Mouse (Mus musculus): ENCODE data around the gene Nenf. TPM values are rescaled to one million over a fixed set of nuclear protein-coding genes. Genes with fewer than 3 reads are reported as not detected.

Gene Nenf
- polyA plus RNA-seq, 1 experiment from 2014 or later, result 81.9 TPM

DNA sequence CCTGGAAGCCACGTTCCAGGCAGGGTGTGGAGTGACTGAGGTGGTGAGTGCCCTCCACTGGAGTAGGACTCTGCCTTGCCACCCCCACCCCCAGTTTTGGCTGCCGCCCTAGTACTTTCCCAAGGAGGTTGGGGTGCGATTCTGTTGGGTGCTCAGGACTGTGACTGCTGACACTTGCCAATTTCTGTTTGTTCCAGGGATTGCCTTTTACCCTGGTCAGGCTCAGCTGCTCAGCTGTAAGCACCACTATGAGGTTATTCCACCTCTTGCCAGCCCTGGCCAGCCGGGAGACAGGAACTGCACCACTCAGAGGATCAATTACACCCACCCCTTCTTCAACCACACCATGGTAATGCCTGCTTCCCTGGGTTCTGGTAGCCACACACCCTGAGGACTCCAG lies 22.5 kb upstream of the Nenf start:
- H3K9me3 ChIP-seq, result no peaks in the 10 kb centered on the region
- H3K36me3 ChIP-seq, result peaks cover 79% of the 10 kb centered on the region
- ATAC-seq (ENCODE audit: low FRiP score, low read depth), result no peak

DNA sequence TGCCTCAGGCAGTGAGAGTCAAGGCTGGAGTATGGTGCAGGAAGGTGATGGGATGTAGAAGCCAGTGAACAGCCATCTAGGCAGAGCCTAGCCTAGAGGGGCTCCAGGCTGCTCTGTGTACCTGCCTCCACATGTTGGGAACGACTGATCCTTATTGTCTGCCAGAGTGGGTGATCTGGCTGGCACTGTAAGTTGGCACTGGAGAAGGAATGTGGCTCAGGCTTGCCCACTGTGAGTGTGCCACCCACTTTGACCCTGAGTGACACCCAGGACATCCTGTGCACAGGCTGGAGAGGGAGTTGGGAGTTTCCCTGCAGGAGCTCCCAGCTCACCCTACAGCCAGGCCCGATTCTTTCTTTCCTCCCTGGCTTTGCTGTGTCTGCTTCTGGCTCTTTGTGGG lies 21.9 kb upstream of the Nenf start:
- no peaks in the 10 kb centered on the region for H3K4me1 ChIP-seq
- WGBS, result 90% methylated on average over 2 of the region's 2 CpGs
- H3K27me3 ChIP-seq (replicated peaks), result no peaks in the 10 kb centered on the region
- peaks cover 72% of the 10 kb centered on the region for H3K36me3 ChIP-seq
- ATAC-seq (ENCODE audit: low FRiP score, low read depth), result no peak
- H3K4me3 ChIP-seq, result no peak overlapping the region
- no peaks in the 10 kb centered on the region for H3K9me3 ChIP-seq
- H3K27ac ChIP-seq, result no peak overlapping the region
- H3K9ac ChIP-seq, result no peak overlapping the region
- H3K4me2 ChIP-seq (replicated peaks), result no peak overlapping the region

More for the DNA sequence above, 22.5 kb upstream of the Nenf start:
- Histone ChIP-seq H3K27ac (no peak overlapping the region), H3K9ac (no peak overlapping the region), H3K4me1 (no peaks in the 10 kb centered on the region), H3K4me2 (replicated peaks) (no peak overlapping the region), H3K4me3 (no peak overlapping the region), H3K27me3 (replicated peaks) (no peaks in the 10 kb centered on the region)
- 94% methylated on average over 4 of the region's 4 CpGs for WGBS

DNA sequence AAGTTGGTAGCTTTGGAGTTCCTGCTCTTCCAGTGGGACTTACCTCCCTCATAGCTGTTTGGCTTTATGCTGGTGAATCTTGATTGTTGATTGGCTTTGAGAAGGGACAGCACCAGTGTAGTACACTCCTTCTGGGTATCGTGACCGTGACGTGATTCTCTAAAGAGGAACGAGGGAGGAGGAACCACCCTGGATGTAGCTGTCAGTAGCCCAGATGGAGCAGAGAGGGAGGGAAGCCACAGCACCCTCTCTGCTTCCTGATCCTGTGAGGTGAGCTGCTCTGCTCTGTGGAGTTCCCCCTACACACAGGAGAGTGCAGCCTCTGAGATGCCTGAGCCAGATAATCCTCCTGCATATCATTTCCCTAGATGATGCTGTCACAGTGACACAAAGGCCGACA lies 16.5 kb upstream of the Nenf start:
- no peaks in the 10 kb centered on the region for H3K9me3 ChIP-seq
- H3K27me3 ChIP-seq (replicated peaks), result no peaks in the 10 kb centered on the region
- no peak overlapping the region for H3K4me3 ChIP-seq
- ATAC-seq (ENCODE audit: low FRiP score, low read depth), result no peak
- H3K27ac ChIP-seq, result no peak overlapping the region
- H3K4me1 ChIP-seq, result no peaks in the 10 kb centered on the region
- no peak overlapping the region for H3K4me2 ChIP-seq (replicated peaks)
- WGBS, result 85% methylated on average over 5 of the region's 5 CpGs
- peaks cover 53% of the 10 kb centered on the region for H3K36me3 ChIP-seq
- H3K9ac ChIP-seq, result no peak overlapping the region

DNA sequence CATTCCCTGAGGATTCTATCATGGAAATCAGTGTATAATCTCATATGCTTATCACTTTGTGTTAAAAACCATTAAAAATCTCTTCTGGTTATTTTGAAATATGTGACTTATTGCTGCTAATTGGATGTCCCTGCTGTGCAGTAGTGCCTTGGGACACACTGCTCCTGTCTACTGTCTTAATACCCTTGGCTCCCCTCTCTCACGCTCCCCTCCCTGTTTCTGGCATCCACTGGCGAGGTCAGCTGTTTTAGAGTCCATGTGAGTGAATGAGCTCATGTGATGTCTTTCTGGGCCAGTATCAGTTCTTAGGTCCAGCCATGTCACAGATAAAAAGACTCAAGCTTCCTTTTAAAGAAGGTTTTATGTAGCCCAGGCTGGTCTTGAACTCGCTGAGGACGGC lies 12.4 kb upstream of the Nenf start:
- H3K4me2 ChIP-seq (replicated peaks), result no peak overlapping the region
- H3K9ac ChIP-seq, result no peak overlapping the region
- no peaks in the 10 kb centered on the region for H3K9me3 ChIP-seq
- peaks cover 29% of the 10 kb centered on the region for H3K4me1 ChIP-seq
- H3K4me3 ChIP-seq, result no peak overlapping the region
- no peak for ATAC-seq (ENCODE audit: low FRiP score, low read depth)
- H3K27ac ChIP-seq, result no peak overlapping the region
- H3K27me3 ChIP-seq (replicated peaks), result no peaks in the 10 kb centered on the region
- H3K36me3 ChIP-seq, result peaks cover 28% of the 10 kb centered on the region
- WGBS, result 84% methylated on average over 4 of the region's 4 CpGs

DNA sequence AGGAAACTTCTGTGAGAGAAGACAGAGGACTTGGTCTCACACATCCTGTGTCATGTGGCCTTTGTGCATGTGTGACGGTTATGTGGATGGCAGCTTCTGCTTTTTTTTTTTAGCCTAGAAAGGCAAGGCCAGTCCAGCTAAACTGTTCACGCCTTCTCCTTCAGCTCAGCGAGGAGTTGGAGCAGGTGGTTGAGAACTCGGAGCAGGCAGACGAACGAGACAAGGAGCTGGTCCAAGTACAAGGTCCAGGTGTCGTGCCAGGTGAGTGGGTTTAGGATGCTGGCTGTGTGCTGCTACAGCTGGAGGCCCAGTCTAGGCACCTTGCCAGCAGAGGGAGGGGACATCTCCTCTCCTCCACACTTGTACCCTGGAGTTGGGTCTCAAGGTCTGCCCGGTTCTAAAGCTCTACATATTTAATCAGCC lies 10.0 kb upstream of the Nenf start:
- Histone ChIP-seq H3K4me3 (no peak overlapping the region), H3K9me3 (no peaks in the 10 kb centered on the region), H3K4me1 (peaks cover 29% of the 10 kb centered on the region), H3K36me3 (peaks cover 14% of the 10 kb centered on the region), H3K9ac (0 out of 2 replicates have a peak overlapping the region, but pooled peaks have one; percentile 22), H3K4me2 (replicated peaks) (peak overlapping the region; percentile 88; the same call in 1 of the 2 replicates), H3K27ac (no peak overlapping the region), H3K27me3 (replicated peaks) (no peaks in the 10 kb centered on the region)
- WGBS, result 91% methylated on average over 8 of the region's 8 CpGs
- no peak for ATAC-seq (ENCODE audit: low FRiP score, low read depth)

DNA sequence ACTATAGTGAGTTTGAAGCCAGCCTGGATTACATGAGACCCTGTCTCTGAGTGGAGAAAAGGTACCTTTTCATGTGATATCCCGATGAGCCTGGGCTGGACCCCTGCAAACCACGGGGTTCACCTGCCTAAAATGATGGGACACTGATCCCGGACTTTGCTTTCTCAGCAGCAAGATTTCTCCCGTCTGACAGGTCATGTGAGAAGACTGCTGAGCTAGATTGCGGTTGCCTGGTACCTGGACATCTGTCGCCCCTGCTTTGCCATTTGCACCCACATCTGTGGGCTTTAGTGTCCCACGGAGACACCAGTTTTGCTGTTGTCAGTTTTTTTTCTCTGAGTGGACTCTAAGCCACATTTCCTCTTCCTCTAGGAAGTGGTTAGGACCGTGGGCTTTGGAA lies 9.3 kb upstream of the Nenf start:
- Histone ChIP-seq H3K36me3 (peaks cover 10% of the 10 kb centered on the region), H3K4me1 (peaks cover 29% of the 10 kb centered on the region), H3K4me2 (replicated peaks) (peak overlapping the region; percentile 88), H3K9ac (0 out of 2 replicates have a peak overlapping the region, but pooled peaks have one; percentile 22), H3K27me3 (replicated peaks) (no peaks in the 10 kb centered on the region), H3K27ac (no peak overlapping the region), H3K9me3 (no peaks in the 10 kb centered on the region), H3K4me3 (no peak overlapping the region)
- ATAC-seq (ENCODE audit: low FRiP score, low read depth), result no peak
- 82% methylated on average over 8 of the region's 8 CpGs for WGBS

DNA sequence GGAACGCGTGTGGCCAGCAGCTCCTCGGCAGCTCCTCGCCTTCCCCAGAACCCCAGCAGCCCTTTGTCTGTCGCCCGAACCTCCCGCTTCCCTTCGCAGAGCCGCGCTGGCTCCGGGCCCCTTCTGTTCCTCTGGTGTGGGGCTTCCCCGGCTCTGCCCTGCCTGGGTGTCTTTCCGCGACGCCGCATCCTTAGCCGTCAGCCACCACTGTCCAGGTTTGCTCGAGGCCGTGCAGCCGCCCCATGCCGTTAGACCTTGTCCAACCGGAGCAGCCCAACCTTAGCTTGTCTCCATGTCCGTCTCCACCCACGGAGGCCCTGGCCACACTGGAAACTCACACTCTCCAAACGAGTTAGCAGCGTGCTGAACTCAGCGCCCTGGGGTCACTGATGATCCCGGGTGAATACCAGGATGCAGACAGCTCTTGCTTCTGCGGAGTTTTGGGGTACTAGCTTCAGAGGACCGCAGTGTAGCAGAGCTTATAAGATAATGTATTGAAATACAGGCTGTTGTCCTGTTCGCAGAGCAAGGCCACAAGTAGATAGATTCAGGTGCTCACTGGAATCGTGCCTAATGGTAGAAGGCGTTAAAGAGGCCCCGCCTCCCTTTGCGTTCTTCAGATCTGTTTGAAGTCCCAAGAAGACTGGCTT lies 8.4 kb upstream of the Nenf start:
- Histone ChIP-seq H3K27ac (no peak overlapping the region), H3K9me3 (no peaks in the 10 kb centered on the region), H3K4me3 (peak overlapping the region; percentile 77), H3K9ac (peak overlapping the region; percentile 85), H3K36me3 (peaks cover 2% of the 10 kb centered on the region; the same call in 1 of the 2 replicates), H3K27me3 (replicated peaks) (no peaks in the 10 kb centered on the region), H3K4me2 (replicated peaks) (peak overlapping the region; percentile 88), H3K4me1 (peaks cover 29% of the 10 kb centered on the region)
- peak; percentile 81 for ATAC-seq (ENCODE audit: low FRiP score, low read depth)
- WGBS, result 1% methylated on average over 35 of the region's 35 CpGs

DNA sequence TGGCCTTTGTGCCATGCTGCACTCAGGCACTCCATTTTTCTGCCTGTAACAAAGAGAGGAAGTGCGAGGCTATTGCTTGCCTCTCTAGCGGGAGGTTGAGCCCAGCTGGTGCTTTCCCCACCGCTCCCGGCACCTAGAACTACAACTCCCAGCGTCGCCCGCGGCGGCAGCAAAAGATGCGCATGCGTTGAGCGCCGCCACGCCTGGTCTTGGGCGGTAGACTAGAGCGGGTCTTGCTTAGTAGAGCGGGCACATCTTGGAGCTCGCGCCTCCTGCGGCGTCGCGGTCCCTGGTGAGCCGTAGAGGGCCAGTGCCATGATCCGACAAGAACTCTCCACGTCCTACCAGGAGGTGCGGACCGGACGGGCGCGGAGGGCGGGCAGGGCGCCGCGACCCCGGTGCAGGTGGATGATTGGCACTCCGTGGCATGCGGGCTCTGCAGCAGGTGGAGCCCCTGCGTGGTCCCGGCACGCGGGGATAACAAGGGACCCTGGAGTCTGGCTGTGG lies 7.8 kb upstream of the Nenf start, which contains the start of gene Tmem206:
Gene Tmem206, plus strand, starts transcription at position 187 of the 507 bp plus-strand sequence.
- peak within 1 kb of the TSS; percentile 77 for H3K4me3 ChIP-seq
- no peak within 1 kb of the TSS for H3K27ac ChIP-seq
- H3K36me3 ChIP-seq, result no peaks in the 10 kb centered on the region
- peak within 1 kb of the TSS; percentile 85 for H3K9ac ChIP-seq
- WGBS, result under 1% methylated on average over 42 of the region's 42 CpGs
- ATAC-seq (ENCODE audit: low FRiP score, low read depth), result peak; percentile 95
- peaks cover 29% of the 10 kb centered on the region for H3K4me1 ChIP-seq
- no peaks in the 10 kb centered on the region for H3K27me3 ChIP-seq (replicated peaks)
- H3K9me3 ChIP-seq, result no peaks in the 10 kb centered on the region
- H3K4me2 ChIP-seq (replicated peaks), result peak within 1 kb of the TSS; percentile 88

DNA sequence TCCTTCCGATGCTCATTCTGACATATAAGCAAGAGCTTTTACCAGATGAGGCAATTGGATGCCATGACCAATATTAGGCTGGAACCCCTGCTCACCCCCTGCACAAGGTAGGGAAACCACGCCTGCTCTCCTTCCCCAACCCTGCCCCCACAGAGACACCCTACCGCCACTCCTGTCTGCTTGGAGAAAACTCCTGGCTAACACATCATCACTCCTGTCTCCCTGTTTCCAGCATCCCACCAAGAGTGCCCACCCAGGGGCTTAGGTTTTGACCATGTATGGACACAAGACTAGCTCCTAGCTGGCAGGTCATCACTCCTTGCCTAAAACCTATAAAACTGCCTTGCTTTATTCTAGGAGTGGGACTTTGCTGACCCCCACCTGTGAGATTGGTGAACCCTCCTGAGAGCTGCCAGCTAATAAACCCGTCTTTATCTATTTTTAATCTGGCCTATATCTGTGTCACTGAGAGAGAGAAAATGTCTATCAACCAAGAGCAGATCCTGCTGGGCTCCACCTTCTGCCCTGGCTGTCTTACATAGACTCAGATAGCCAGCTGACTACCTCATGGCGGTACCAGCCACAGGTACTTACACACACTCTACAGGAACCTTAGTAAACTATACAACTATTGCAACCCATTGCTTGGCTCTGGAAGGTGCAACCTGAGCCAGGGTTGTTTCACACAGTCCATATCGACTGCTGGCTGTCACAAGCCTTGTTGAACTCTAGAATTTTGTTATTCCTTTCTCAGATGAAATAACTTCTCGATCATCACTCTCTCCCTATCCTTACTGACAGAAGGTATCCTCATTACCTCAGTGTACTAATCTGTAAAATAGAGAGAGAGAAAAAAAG lies 7.0 kb upstream of the Nenf start:
- Histone ChIP-seq H3K4me3 (no peak overlapping the region), H3K9me3 (no peaks in the 10 kb centered on the region), H3K27ac (no peak overlapping the region), H3K36me3 (no peaks in the 10 kb centered on the region), H3K4me1 (peaks cover 29% of the 10 kb centered on the region), H3K27me3 (replicated peaks) (no peaks in the 10 kb centered on the region), H3K4me2 (replicated peaks) (peak overlapping the region; percentile 88), H3K9ac (no peak overlapping the region)
- ATAC-seq (ENCODE audit: low FRiP score, low read depth), result peak; percentile 3
- 85% methylated on average over 7 of the region's 7 CpGs for WGBS

DNA sequence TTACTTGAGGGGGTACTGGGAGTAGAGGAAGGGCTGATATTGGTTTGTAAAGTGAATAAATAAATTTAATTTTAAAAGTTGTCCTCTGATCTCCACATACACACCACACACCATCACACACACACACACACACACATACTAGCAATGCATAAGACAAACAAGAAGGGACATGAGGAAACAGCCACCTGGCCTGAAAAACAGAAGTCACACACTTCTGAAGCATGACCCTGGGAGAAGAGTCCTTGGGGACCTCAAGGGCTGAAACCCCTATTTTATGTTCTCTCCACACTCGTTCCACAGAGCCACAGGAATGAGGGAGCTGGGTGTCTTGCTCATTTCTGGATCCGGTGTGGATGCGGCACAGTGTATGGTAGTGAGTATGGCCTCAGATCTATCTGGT lies 5.4 kb upstream of the Nenf start:
- Histone ChIP-seq H3K27me3 (replicated peaks) (no peaks in the 10 kb centered on the region), H3K4me3 (no peak overlapping the region), H3K36me3 (no peaks in the 10 kb centered on the region), H3K4me2 (replicated peaks) (no peak overlapping the region), H3K4me1 (peaks cover 23% of the 10 kb centered on the region), H3K9me3 (no peaks in the 10 kb centered on the region), H3K9ac (no peak overlapping the region), H3K27ac (no peak overlapping the region)
- WGBS, result 90% methylated on average over 3 of the region's 3 CpGs
- ATAC-seq (ENCODE audit: low FRiP score, low read depth), result no peak

DNA sequence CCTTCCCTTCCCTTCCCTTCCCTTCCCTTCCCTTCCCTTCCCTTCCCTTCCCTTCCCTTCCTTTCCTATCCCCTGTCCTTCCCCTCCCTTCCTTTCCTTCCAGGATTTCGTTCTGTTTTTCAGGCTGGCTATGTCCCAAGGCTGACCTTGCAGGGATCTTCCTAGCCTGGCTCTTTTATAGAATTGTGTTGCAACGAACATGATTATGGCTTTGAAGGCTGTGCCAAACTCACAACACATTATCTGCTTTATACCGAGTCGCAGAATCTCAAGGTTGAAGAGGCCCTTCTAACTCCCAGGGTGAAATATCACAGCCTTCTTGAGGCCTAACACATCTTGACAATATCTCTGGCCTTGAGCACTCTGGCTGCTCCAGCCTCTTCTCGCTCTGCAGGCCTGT lies 692 bp upstream of the Nenf start:
- Histone ChIP-seq H3K4me3 (no peak overlapping the region), H3K4me1 (0 out of 2 replicates have a peak, but pooled peaks cover 10% of the 10 kb centered on the region), H3K36me3 (no peaks in the 10 kb centered on the region), H3K27ac (no peak overlapping the region), H3K9ac (no peak overlapping the region), H3K4me2 (replicated peaks) (no peak overlapping the region), H3K9me3 (no peaks in the 10 kb centered on the region), H3K27me3 (replicated peaks) (no peaks in the 10 kb centered on the region)
- ATAC-seq (ENCODE audit: low FRiP score, low read depth), result no peak
- WGBS, result 75% methylated on average over 5 of the region's 5 CpGs

DNA sequence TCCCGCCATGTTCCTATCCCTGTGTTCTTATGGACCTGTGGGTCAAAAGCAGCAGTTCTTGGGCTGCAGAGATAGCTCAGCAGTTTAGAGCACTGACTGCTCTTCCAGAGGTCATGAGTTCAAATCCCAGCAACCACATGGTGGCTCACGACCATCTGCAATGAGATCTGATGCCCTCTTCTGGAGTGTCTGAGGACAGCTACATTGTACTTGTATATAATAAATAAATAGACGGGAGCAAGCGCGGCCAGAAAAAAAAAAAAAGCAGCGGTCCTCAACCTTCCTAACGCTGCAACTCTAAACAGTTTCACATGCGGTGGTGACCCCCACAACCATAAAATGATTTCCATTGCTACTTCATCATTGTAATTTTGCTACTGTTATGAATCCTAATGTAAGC lies 1.2 kb downstream of the Nenf start:
- H3K36me3 ChIP-seq, result no peaks in the 10 kb centered on the region
- WGBS, result 91% methylated on average over 8 of the region's 8 CpGs
- no peaks in the 10 kb centered on the region for H3K9me3 ChIP-seq
- H3K9ac ChIP-seq, result no peak overlapping the region
- H3K4me2 ChIP-seq (replicated peaks), result peak overlapping the region; percentile 81
- no peak overlapping the region for H3K4me3 ChIP-seq
- ATAC-seq (ENCODE audit: low FRiP score, low read depth), result no peak
- no peak overlapping the region for H3K27ac ChIP-seq
- H3K27me3 ChIP-seq (replicated peaks), result no peaks in the 10 kb centered on the region
- H3K4me1 ChIP-seq, result 0 out of 2 replicates have a peak, but pooled peaks cover 10% of the 10 kb centered on the region

Data from neural tube, embryonic 12.5 days (tissue).